Mouse (Mus musculus): ENCODE results near the gene Aox2.
"Not testable (repeated sequence)": the region's sequence is repeated elsewhere in the genome, so short reads cannot be mapped to it uniquely, and the experiment has no call there.

Gene Aox2

DNA sequence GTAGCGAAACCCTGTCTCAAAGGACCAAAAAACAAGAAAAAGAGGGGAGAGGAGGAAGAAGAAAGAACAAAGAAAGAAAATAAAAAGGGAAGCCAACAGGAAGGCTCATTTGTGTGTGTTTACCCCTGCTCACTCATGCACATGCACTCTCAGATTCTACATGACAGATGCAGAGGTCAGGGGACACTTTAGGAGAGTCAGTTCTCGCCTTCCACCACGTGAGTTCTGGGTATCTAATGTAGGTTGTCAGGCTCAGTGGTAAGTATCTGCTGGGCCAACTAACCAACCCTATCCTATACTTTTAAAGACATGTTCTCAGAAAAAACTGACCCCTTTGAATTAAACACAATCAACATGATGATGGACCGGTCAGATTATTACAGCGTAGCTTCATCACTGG, 66.4 kb downstream of the Aox2 start:
- DNase-seq (ENCODE audit: low read depth, low spot score): no peak

DNA sequence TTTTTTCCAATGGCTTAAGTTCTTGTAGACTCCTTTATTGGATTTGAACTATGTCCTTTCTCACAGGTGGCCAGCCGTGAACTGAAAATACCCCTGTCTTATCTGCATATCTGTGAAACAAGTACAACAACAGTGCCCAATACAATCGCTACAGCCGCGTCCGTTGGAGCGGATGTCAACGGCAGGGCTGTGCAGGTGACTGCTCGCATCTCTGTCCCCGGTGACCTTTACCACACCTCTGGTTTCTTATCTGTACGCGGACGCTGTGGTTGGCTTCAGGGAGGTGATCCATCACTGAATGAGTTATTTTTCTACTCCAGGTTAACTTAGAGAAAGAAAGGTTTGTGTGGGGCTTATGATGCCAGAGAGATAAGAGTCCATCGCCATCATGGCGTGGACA, 68.0 kb downstream of the Aox2 start:
- DNase-seq (ENCODE audit: low read depth, low spot score): no peak

- DNase-seq (ENCODE audit: low read depth, low spot score): no peak
Measured at GRCm38 (mm10) chr1:58348712-58349111, 70.6 kb downstream of the Aox2 start.

DNA sequence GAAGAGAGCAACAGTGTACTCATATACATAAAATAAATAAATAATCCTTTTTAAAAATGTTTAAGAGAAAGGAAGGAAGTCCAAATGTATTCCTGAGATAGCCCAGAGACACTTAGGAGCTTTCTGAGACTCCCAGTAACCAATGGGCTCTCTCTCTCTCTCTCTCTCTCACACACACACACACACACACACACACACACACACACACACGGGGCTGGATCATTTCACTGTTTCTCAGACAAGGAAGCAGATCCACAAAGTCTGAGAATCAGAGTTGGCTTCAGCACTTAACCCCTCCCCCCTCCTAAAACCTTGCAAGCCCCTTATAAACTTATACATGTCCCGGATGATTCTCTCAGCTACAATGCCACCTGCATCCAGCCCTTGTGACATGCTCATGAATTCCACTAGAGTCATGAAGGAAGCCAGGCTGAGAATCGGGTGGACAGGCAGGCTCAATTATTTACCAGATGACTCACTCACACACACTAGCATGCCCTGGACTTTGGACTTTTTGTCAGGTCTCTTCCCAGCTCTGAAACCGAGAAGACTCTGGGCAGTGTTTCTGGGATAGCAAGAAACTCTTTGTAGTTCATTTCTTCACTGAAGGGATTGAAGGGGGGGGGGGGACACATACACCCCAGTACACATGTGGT, 75.2 kb downstream of the Aox2 start:
- DNase-seq (ENCODE audit: low read depth, low spot score): no peak

GRCm38 (mm10) chr1:58358958-58359901, 81.1 kb downstream of the Aox2 start:
- DNase-seq (ENCODE audit: low read depth, low spot score): no peak

DNA sequence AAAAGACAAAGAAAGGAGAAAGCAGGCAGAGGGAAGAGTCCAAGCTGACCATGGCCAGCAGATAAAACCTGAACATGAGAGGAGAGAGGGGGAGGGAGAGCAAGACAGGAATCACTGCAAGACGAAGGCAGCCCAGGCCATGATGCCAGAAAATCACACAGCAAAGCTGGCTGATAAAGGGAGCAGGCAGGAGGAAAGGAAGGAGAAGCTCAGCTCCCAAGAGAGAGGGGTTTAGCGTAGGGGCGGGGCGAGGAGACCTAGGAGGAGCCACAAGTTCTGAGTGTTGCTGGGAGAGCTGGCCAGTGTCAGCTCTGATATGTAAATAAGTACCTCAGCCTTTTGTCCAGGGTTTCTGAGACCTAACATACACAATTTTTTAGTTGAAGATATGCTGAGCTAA, 84.2 kb downstream of the Aox2 start:
- no peak for DNase-seq (ENCODE audit: low read depth, low spot score)

DNA sequence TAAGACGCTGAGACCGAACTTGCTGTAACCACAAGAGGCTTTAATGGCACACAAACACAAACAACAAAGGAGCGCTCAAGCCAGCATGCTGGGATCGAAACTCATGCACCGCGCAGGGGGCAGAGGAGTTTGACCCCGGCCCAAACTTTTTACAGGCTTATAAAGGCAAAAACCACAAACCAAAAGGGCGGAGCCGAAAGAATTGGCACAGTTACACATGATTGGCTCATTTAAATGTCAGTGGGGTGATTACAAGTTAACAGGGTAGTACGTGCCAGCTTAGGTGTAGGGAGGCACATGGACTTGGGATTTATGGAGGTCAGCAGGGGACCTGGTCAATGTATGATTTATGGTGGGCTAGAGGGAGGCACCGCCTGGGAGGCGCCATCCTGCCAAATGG, 86.4 kb downstream of the Aox2 start:
- no peak for DNase-seq (ENCODE audit: low read depth, low spot score)

DNA sequence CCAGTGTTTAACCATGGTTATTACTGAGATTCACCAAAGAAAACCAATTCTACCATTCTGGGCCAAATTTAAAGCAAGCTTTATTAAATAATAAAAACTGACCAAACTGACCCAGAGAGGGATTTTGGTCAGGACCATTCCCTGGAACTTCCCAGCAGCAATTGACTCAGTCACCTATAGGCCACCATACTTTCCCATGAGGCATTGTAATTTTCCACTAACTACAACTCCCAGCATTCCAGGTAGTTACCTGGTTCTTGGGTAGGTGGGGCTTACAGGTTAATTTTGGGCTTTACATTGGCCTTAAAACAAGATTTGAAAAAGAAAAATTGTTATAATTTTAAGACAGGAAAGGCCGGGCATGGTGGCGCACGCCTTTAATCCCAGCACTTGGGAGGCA, 87.7 kb downstream of the Aox2 start:
- no peak for DNase-seq (ENCODE audit: low read depth, low spot score)

GRCm38 (mm10) chr1:58366737-58367471, 88.8 kb downstream of the Aox2 start:
- no peak for DNase-seq (ENCODE audit: low read depth, low spot score)

DNA sequence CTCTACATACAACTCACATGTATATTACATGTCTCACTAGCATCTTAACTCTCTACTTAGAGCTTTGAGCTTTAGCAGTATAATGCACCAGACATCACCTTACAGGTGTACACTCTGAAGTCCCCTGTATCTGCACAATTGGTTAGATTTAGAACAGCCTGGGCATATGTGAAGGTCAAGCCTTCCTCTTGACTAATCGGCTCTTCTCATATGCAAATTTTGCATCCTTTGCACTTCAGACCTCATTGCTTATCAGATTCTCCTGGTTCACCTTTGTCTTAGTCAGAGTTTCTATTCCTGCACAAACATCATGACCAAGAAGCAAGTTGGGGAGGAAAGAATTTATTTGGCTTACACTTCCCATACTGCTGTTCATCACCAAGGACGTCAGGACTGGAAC, 91.6 kb downstream of the Aox2 start:
- DNase-seq (ENCODE audit: low read depth, low spot score): no peak

DNA sequence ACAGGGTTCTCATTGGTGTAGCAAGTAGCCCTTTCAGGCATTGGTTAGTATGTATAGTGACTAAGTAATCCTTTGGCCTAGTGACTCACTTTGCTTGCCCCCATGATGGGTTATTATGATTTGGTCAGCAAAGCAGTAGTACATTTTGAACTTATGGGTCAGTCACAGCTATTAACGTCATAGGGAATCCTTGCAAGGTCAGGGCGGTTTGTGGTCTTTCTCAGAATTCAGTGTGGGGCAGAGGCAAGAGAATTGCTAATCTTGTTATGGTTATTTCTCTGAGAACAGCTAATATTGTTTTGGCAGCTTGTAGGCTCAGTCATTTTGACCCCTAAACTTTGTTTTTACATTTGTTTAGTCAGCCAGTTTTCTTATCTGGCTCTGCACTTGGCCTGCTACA, 96.1 kb downstream of the Aox2 start:
- DNase-seq (ENCODE audit: low read depth, low spot score): not testable (repeated sequence)

DNA sequence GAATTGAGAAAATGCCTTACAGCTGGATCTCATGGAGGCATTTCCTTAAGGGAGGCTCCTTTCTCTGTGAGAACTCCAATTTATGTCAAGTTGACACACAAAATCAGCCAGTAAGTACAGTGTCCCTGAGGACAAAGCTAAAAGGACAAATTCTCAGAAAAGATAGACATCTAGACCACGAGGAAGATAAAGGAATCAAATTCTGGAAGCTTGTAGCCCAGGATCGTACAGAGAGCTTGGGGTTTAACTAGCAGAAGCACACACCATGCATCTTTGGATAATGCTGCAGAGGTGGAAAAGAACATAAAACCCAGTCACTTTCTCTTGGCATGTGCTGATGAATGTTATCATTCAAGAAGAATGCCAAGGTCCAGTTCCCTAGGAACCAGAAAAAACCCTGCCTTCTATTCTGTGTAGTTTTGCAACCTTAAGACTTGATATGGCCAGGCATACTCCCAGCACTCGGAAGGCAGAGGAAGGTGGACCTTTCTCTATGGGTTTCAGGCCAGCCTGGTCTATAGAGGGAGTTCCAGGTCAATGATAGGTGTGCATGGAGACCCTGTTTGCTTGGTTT, 97.5 kb downstream of the Aox2 start:
- DNase-seq (ENCODE audit: low read depth, low spot score): no peak

DNA sequence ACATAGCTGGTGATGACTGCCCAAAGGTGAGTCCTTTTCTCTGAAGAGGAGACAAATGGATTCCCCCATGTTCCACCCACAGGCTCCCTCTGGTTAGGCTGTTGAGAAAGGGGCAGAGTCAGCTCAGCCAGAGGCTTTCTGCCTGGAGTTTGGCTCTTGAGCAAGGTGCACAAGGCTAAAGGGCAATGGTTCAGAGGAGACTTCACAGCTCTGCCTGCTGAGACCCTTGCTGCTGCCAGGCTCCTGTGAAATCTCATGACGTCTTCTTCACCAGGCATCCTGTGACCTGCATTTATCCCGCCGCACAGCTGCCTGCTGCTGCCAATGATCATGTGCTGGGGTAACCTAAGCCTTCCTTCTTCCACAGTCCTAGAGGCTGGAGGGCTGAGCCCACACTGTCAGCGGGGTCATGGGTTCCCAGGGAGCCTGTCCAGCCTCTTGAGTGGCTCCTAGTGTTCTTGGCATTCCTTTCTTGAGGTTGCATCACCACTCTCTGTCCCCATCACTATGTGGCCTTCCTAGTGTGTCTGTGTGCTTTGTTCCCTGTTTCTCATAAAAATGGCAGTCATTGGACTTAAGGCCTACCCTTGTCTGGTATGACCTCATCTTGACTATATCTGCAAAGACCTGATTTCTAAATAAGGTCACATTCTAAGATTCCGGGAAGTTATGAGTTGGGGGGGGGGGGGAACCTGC, 104.6 kb downstream of the Aox2 start:
- no peak for DNase-seq (ENCODE audit: low read depth, low spot score)

- DNase-seq (ENCODE audit: low read depth, low spot score): no peak
Measured at GRCm38 (mm10) chr1:58391421-58392267, 113.5 kb downstream of the Aox2 start.

DNA sequence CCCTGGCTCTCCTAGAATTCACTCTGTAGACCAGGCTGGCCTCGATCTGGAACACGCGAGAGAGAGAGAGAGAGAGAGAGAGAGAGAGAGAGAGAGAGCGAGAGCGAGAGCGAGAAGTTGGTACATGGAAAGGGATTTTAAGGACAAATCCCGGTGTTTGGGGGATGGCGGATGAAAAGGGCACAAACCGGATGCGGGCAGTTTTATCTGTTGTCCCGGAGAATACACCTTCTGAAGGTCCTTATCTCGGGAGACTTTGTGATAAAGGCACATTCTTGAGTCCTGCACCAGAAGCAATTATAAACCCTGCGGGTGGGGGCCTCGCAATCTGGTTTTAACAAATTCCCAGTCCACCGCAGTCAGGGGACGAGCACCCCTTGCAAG, 114.1 kb downstream of the Aox2 start:
- DNase-seq (ENCODE audit: low read depth, low spot score): peak; percentile 18

DNA sequence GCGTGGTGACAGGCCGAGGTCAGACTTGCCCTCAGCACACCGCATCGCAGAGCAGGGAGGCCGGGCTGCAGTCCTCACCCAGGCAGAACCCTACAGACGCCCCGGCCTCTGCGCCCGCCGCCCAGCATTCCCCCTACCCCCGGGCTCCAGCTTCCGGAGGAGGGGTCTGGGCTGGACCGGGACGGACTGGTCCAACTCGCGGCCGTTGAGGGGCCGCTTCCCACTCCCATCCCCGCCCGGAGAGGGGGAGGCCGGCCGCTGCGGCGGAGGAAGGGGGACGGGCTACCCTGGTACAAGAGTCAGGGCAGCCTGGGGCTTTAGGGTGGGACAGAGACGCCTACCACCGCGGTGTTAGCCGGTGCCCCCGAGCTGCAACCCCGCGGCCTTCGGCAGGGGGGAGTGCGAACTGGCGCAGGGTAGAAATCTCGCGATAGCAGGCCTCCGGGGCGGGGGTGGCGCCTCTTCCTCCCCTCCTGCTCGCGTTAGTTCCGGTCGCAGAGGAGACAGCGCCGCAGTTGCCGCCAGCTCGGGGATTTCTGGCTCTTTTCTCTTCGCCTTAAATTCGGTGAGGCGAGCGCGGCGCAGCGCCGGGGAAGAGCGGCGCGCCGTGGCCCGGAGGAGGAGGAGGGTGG, 114.6 kb downstream of the Aox2 start, which contains the start of gene Bzw1:
Gene Bzw1 (plus strand): TSS at position 247 of the 632 bp plus-strand sequence.
- peak; percentile 83 for DNase-seq (ENCODE audit: low read depth, low spot score)

- no peak for DNase-seq (ENCODE audit: low read depth, low spot score)
Measured at GRCm38 (mm10) chr1:58393284-58394195, 115.4 kb downstream of the Aox2 start.

GRCm38 (mm10) chr1:58395341-58395740, 117.2 kb downstream of the Aox2 start:
- DNase-seq (ENCODE audit: low read depth, low spot score): no peak

- no peak for DNase-seq (ENCODE audit: low read depth, low spot score)
Measured at GRCm38 (mm10) chr1:58396179-58396578, 118.1 kb downstream of the Aox2 start.

All from brain, embryonic 18.5 days (tissue).